Mouse (Mus musculus): ENCODE data around the gene Shox2. TPM values are rescaled to one million over a fixed set of nuclear protein-coding genes. Genes with fewer than 3 reads are reported as not detected.

The Shox2 gene
- polyA plus RNA-seq (2021; fragmentation: Nextera tagmentation), result not detected in 2 replicates
- long read RNA-seq, experiment 1, result 0 reads
- long read RNA-seq, experiment 2, result 0 reads

DNA sequence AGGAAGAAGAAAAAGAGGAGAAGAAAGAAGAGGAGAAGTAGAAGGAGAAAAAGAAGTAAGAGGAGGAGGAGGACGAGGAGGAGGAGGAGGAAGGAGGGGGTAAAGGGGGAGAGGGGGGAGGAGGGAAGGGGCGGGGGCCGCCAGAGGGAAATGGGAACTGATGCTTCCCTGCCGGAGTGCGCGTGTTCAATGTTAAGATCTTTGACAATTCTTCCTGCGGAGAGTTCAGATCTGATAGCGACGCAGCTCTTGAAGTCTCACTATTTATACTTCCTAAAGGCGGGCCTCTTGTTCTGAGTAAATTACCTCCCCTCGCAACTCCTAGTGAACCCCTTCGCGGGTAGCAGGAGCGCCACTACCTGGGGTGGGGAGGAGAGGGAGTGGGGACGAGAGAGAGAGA is at the start of gene Shox2:
TSS of gene Shox2 (minus strand) at position 66 of the 400 bp plus-strand sequence.

DNA sequence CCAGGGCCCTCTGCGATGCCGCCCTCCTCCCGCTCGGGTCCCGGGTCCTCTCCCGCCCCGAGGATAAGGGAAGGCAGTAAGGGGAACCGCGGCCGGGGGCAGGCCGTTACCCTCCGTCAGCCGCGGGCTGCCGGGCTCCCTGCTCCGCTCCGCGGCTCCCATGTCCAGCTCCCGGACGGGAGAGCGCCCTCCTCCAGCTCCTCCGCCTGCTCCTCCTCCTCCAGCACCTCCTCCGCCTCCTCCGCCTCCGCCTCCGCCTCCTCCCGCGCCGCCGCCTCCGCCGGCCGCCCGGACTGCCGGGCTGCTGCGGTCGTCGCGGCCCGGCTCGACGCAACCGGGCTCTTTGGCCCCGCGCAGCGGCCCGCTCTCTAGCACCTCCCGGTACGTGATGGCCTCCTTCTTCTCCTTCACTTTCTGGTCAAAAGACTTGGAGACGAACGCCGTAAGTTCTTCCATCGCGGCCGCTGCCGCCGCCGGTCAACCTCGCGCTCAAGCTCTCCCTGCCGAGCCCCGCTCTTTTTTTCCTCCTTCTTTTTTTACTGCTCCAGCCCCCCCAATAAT is 390 bp downstream of the Shox2 start, which contains the start of gene Rsrc1:
TSS of gene Rsrc1 (plus strand) at position 290 of the 561 bp plus-strand sequence.

Other genes starting within 250 kb of the Shox2 start
- gene Rsrc1, start 381 bp downstream of the Shox2 start, polyA plus RNA-seq (2021; fragmentation: Nextera tagmentation), result 35.7 and 36.5 TPM in 2 replicates